Mouse (Mus musculus) layer of hippocampus, adult 2 months (tissue): ENCODE results near the gene Dsn1. TPM values are rescaled to one million over a fixed set of nuclear protein-coding genes. Genes with fewer than 3 reads are reported as not detected.
A peak's percentile ranks its signal among the peaks of the same experiment; 100 is the strongest.

Source experiments
- DNase-seq, 2 experiments: peaks; one replicate each; pipeline ENCODE4 v3.0.0; 2022; ENCODE audit warnings: low spot score in 2 of 2
- H3K27ac ChIP-seq: fragments of 200-600 bp; 2 replicates; pipeline ENCODE4 v1.8.1; 2022
- H3K4me3 ChIP-seq: fragments of 200-600 bp; 2 replicates; pipeline ENCODE4 v1.8.1; 2022; ENCODE audit warnings: mild to moderate bottlenecking
- CTCF ChIP-seq: fragments of 200-600 bp; conservative IDR thresholded peaks from 2 replicates; pipeline ENCODE4 v1.8.1; 2022; ENCODE audit warnings: antibody characterized with exemption, mild to moderate bottlenecking, moderate library complexity
- total RNA-seq, 2 experiments: library from RNA; stranded (reverse); gene quantifications; 2 replicates each; pipeline ENCODE4 v1.2.3; 2021

The Dsn1 gene
- total RNA-seq, 2 experiments from 2014 or later: 2.8 to 3.7 TPM

DNA sequence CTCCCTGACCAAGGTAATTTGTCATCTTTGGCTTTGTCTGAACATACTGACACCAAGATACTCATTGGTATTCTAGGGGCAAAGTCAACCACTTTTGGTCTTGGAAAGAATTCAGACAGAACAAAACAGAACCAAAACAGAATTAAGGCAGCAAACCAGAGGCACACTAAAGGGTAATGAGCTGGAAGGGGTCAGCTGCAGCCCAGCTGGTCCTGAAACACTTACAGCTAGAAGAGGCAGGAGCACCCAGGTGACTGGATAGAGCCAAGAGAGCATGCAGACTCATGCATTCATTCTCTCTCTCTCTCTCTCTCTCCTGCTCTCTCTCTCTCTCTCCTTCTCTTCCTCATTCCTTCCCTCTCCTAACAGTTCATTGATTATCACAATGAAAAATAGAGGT is 30.2 kb downstream of the Dsn1 start:
- TF ChIP-seq CTCF: no peak
- no peak overlapping the region for H3K27ac ChIP-seq

DNA sequence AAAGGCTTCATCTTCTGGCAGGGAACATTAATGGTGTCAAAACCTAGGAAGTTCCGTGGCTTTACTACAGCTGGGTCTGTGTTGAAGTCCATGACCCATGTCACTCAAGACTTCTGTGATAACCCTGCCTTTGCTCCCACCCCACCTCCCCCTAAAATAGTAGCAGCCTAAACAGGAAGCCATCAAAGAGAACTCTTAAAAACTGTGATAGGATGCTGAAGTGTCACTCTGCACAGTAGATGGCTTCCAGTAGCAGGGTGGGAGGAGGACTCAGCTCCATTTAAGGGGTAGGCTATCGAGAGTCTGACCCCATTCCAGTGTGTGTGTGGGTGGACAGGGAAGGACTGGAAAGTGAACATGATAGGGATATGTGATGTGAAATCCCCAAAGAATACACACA is 32.0 kb downstream of the Dsn1 start:
- Histone ChIP-seq H3K4me3 (no peak overlapping the region), H3K27ac (peak overlapping the region; percentile 64; the same call in 1 of the 2 replicates)
- no peak for TF ChIP-seq CTCF
- no peak for DNase-seq

More for the DNA sequence above, 30.2 kb downstream of the Dsn1 start:
- no peak overlapping the region for H3K4me3 ChIP-seq
- no peak for DNase-seq

DNA sequence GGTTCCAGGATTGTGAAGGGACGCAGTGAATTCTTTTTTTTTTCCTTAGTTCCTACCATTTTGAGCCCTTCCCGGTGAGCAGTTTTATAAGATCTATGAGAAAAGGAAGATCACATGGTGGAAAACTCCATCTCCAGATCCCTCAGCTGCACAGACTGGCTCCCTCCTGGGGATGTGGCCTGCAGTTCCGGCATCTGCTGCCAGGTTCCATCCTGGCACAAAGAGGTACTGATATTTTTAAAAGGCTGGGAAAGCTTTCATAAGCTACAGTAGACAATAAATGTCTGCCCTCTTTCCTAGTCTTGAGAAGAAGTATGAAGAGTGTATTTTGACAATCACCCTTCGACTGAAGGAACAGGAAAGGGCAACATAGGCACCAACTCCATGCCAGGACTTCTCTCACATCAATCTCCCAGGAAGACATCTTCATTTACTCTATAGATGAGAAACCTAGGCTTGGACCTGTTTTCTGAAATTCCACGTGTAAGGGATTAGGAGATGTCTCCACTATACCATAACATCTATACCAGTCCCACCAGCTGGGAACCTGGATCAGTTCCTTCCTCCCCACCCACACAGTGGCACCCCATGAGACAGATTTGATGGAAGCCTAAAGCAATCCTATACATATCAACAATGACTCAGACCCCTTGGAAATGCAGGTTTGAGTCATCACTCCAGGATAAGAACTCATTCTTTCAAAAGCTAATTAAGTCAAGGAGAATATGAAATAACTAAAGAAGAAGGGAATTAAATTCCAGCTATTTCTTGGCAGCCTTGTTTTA is 33.4 kb downstream of the Dsn1 start:
- Histone ChIP-seq H3K27ac (peak overlapping the region; percentile 64), H3K4me3 (no peak overlapping the region)
- TF ChIP-seq CTCF: peak; percentile 43
- DNase-seq: no peak

DNA sequence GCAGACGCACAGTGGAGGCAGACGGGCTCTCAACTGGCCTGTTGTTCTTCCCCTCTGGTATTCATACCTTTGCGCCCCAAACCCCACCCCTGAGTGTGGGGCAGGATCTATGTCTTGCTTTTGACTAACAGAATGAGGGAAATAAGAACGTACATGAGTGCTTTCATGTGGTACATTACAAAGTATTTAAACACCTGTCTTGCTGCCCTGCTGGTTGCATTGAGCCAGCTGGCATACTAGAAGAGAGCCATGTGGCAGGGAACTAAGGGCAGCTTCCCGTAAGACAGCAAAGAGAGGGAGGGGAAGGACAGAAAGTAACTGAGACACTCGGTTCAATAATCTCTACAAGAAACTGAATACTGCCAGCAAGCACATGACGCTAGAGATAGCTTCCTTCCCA is 36.7 kb downstream of the Dsn1 start:
- TF ChIP-seq CTCF: no peak
- Histone ChIP-seq H3K27ac (peak overlapping the region; percentile 48; the same call in 1 of the 2 replicates), H3K4me3 (no peak overlapping the region)
- no peak for DNase-seq

DNA sequence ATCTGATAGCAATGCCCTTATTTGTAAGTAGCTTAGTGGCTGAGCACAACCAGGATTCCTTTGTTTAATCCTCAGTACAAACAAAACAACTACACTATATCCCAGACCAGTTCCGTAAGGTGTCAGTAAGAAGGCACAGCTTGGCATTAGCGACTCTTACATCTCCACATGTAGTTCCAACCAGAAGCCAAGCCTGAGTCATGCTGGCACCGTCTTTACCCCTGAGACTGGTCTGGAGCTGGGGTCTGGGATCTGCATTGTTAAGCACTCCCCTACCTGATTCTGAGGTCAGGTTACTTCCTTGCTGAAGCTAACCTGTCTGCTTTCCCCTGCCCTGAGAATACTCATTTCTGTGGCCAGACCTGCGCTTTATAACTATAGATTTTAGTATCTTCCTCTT is 38.5 kb downstream of the Dsn1 start:
- Histone ChIP-seq H3K27ac (no peak overlapping the region), H3K4me3 (no peak overlapping the region)
- no peak for TF ChIP-seq CTCF
- no peak for DNase-seq

DNA sequence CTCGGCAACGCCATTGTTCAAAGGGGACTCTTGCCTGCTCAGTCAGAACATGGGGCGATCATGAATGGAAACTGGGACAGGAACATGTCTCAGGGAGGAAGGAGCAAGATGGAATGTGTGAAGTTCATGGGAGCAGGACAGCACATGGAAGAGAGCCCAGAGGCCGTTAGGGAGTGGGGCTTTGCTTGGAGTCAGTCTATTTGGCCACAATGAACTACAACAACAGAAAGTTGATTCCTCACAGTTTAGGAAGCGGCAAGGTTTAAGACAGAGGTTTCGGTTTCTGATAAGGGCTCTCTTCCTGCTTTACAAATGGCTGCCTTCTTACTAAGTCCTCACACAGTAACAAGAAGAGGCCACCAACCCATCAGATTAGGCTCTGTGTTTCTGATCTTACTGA is 39.6 kb downstream of the Dsn1 start:
- Histone ChIP-seq H3K27ac (peak overlapping the region; percentile 5; the same call in 1 of the 2 replicates), H3K4me3 (no peak overlapping the region)
- no peak for TF ChIP-seq CTCF
- no peak for DNase-seq

DNA sequence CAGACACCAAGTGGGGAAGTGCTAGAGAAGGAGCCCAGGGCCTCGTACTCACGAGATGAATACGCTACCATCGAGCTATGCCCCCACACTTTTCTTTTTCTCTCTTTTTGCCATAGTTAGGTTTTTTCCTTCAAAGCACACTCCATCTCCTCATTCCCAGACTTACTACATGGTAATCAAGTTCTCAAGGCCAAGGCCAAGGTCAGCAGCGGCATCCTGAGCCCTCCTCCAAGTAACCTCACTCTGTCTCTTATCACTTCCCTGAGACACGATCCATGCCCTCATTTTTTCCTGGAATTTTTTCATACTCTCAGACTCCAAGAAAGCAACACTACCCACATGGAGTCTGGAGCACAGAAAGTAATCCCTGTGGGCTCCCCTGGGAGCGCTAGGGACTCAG is 43.1 kb downstream of the Dsn1 start:
- no peak for DNase-seq
- Histone ChIP-seq H3K4me3 (no peak overlapping the region), H3K27ac (no peak overlapping the region)
- no peak for TF ChIP-seq CTCF

DNA sequence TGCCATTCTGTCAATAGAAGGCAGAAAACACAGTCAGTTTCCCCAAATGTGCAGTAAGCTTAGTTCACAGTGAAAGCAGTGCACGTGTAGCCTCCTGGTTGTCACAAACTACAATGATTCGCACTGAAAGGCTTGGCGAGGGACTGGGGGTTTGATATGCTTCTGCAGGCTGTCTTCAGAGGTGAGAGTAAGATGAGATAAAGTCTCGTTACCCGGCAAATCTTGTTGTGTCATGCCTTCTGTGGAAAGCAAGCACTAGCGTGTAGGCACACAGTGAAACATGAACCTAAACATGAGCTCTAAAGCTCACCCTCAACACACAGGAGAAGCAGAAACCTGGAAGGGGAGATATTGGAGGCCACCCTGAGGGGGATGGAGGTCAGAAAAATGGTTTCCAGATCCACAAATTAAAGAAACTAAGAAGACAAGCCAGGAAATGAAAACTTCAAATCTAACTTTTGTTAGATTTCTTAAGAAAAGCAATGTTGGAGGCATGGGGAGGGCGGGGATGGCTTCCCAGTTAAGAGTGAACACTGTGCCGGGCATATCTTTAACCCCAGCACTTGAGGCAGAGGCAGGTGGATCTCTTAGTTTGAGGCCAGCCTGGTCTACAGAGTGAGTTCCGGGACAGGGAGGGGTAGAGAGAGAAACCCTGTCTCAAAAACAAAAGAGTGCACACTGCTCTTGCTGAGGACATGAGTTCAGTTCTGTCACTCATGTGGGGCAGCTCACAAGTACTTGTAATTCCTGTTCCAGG is 48.3 kb downstream of the Dsn1 start:
- no peak for DNase-seq
- TF ChIP-seq CTCF: no peak
- Histone ChIP-seq H3K4me3 (no peak overlapping the region), H3K27ac (peak overlapping the region; percentile 66)

DNA sequence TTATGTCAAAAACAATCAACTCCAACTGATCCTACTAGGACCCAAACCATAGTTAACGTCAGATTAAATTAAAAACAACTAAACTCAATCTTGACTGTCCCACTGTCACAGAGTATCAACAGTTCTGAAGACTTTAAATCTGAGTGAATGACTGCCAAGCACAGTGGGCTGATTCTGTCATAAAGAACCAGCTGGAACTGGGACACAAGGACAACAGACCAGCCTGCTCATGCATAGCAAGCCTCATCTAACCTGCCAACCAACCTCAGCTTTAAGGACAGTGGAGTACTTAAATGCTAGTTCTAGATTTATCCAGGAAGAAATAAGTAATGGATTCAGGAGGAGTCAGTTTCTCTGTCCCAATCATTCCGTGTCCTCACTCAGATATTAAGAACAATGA is 49.9 kb downstream of the Dsn1 start:
- peak overlapping the region; percentile 66 for H3K27ac ChIP-seq
- no peak for TF ChIP-seq CTCF
- no peak overlapping the region for H3K4me3 ChIP-seq
- DNase-seq: no peak

DNA sequence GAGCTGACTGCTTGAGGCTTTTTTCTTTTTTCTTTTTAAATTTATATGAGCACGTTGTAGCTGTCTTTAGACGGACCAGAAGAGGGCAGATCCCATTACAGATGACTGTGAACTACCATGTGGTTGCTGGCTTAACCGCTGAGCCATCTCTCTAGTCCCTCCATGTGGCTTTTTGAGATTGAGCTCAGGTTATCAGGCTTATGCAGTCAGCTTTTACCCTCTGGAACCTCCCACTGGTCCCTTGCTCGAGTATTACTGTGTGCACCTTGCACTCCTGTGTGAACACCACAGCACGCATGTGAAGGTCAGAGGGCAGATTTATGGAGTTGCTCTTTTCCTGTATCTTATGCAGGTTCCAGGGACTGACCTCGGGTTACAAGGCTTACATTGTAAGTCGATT is 50.6 kb downstream of the Dsn1 start:
- Histone ChIP-seq H3K27ac (no peak overlapping the region), H3K4me3 (no peak overlapping the region)
- DNase-seq: no peak
- TF ChIP-seq CTCF: no peak

DNA sequence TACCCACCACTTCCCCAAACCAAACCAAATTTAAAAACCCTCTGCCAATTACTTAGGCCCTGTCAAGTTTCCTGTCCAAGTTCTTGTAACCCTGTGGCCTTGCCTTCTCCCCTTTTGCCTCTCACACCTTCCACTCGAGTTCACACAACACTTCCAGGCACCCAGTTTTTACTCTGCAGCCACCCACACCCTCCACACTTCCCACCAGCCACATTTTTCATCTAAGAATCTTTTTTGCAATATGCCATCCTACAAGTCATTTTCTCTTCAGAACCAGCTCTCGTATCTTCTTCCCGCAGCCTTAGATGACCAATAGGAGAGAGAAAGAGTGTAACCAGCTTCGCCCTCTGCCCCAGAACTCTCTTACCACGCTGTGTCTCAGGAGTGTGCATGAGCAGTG is 52.5 kb downstream of the Dsn1 start:
- Histone ChIP-seq H3K4me3 (no peak overlapping the region), H3K27ac (peak overlapping the region; percentile 43; the same call in 1 of the 2 replicates)
- TF ChIP-seq CTCF: no peak
- no peak for DNase-seq

DNA sequence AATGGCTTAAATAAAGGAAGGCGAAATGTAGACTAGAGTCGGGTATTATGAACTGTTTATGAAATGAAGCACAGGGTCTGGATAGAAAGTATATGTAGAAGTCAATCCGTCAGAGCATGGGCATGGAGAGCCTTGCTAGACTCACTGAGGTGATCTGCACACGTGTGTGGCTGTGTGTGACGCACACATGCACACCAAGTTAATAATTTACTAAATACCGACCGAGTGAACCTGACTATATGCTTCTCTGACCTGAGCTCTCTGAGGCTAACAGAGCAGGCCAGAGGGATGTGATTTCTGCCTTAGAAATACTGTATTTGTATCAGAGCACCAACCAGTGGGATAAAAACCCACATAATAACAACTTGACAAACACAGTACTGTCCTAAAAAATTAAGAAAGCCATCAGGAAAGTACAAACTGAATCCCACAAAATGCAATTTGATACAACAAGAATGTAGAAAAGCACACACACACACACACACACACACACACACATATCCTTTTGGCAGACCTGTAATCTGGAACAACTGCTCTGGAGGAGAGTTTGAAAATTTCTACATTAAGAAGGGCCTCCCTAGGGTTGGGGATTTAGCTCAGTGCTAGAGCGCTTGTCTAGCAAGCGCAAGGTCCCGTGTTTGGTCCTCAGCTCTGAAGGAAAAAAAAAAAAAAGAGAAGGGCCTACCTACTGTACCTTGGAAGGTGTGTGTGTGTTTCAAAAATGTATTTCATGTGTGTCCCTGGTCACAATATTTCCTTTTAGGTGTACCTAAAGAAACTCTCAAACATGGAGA is 55.5 kb downstream of the Dsn1 start:
- Histone ChIP-seq H3K4me3 (no peak overlapping the region), H3K27ac (peak overlapping the region; percentile 40; the same call in 1 of the 2 replicates)
- DNase-seq: no peak
- no peak for TF ChIP-seq CTCF

DNA sequence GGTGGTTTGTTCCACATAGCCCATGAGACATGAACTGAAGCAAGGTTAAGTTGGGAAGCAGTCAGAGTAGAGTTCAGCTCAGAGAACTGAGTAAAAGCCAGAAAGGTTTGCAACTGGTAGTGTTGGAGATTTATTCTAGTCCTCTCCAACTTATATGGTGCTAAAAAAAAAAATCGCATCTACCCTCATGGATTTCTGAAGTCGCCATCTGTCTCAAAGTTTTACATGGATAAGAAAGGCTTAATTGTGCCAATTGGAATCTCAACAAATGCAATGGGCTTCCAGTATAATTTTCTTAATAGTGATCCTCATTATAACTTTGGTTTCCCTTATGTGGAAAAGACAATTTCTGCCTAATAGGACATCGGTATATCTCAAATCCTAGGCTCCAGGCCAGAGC is 56.1 kb downstream of the Dsn1 start:
- Histone ChIP-seq H3K4me3 (no peak overlapping the region), H3K27ac (peak overlapping the region; percentile 40; the same call in 1 of the 2 replicates)
- no peak for TF ChIP-seq CTCF
- peak in 1 of 2 experiments; percentile 29 for DNase-seq

Other genes with a start within 250 kb of the Dsn1 start
- 10 to 100 TPM; 14.3 to 18.6 TPM for gene Myl9, start 231.7 kb downstream of the Dsn1 start, total RNA-seq
- gene Tgif2, start 167.1 kb downstream of the Dsn1 start, total RNA-seq: 1 to 10 TPM in 1 of 2 experiments, under 1 TPM in 1; 0.77 to 1.4 TPM
- 1 to 10 TPM; 3.4 to 4.7 TPM for gene 4930518I15Rik, start 149.2 kb downstream of the Dsn1 start, total RNA-seq
- 10 to 100 TPM; 89.3 to 92.1 TPM for gene Rab5if, start 144.0 kb downstream of the Dsn1 start, total RNA-seq
- under 1 TPM; 0.31 to 0.34 TPM for gene Sla2, start 120.0 kb downstream of the Dsn1 start, total RNA-seq
- gene Ndrg3, start 15.1 kb downstream of the Dsn1 start, total RNA-seq: 100 to 1,000 TPM; 416 to 430 TPM
- gene Soga1, start 72.1 kb upstream of the Dsn1 start, total RNA-seq: 10 to 100 TPM; 31.4 to 36.3 TPM
- gene Tldc2, start 79.9 kb upstream of the Dsn1 start, total RNA-seq: not detected
- gene Samhd1, start 128.1 kb upstream of the Dsn1 start, total RNA-seq: 10 to 100 TPM; 14.3 to 16.8 TPM
- 1 to 10 TPM; 1.5 to 1.7 TPM for gene Rbl1, start 197.4 kb upstream of the Dsn1 start, total RNA-seq